Mouse (Mus musculus): ENCODE measurements around the gene Nxf3. TPM values are rescaled to one million over a fixed set of nuclear protein-coding genes. Genes with fewer than 3 reads are reported as not detected.
"Not testable (repeated sequence)": the region's sequence is repeated elsewhere in the genome, so short reads cannot be mapped to it uniquely, and the experiment has no call there.

The Nxf3 gene
- polyA plus RNA-seq, 1 experiment from 2014 or later = not detected

GRCm38 (mm10) chrX:136104724-136105088, 19.7 kb upstream of the Nxf3 start:
- no peak for TF ChIP-seq CTCF (IDR thresholded peaks at IDR 0.05; ENCODE audit: low read depth)
- H3K27ac ChIP-seq = no peak overlapping the region
- no peak overlapping the region for H3K4me3 ChIP-seq (replicated peaks; ENCODE audit: low read depth, low read length)
- no peaks in the 10 kb centered on the region for H3K27me3 ChIP-seq (ENCODE audit: insufficient read depth, low read length)
- no peaks in the 10 kb centered on the region for H3K4me1 ChIP-seq (replicated peaks; ENCODE audit: insufficient read depth, low read length)
- H3K9me3 ChIP-seq (replicated peaks; ENCODE audit: low read length) = no peaks in the 10 kb centered on the region
- H3K9ac ChIP-seq (ENCODE audit: low read depth, low read length) = no peak overlapping the region
- no peak for ATAC-seq (replicated peaks; ENCODE audit: low FRiP score, low read depth)
- no peaks in the 10 kb centered on the region for H3K36me3 ChIP-seq (ENCODE audit: insufficient read depth, low read length)
- 79% methylated on average over 3 of the region's 3 CpGs for WGBS
- no peak for DNase-seq (ENCODE audit: low spot score)
- no peak overlapping the region for H3K4me2 ChIP-seq (ENCODE audit: low read length)

- H3K4me2 ChIP-seq (ENCODE audit: low read length) = no peak overlapping the region
- no peak overlapping the region for H3K9ac ChIP-seq (ENCODE audit: low read depth, low read length)
- WGBS = 67% methylated on average over 4 of the region's 4 CpGs
- DNase-seq (ENCODE audit: low spot score) (no peak), ATAC-seq (replicated peaks; ENCODE audit: low FRiP score, low read depth) (no peak)
- H3K27me3 ChIP-seq (ENCODE audit: insufficient read depth, low read length) = no peaks in the 10 kb centered on the region
- no peaks in the 10 kb centered on the region for H3K4me1 ChIP-seq (replicated peaks; ENCODE audit: insufficient read depth, low read length)
- H3K36me3 ChIP-seq (ENCODE audit: insufficient read depth, low read length) = no peaks in the 10 kb centered on the region
- no peaks in the 10 kb centered on the region for H3K9me3 ChIP-seq (replicated peaks; ENCODE audit: low read length)
- no peak for TF ChIP-seq CTCF (IDR thresholded peaks at IDR 0.05; ENCODE audit: low read depth)
- no peak overlapping the region for H3K4me3 ChIP-seq (replicated peaks; ENCODE audit: low read depth, low read length)
- no peak overlapping the region for H3K27ac ChIP-seq
These were observed 19.1 kb upstream of the Nxf3 start for GRCm38 (mm10) chrX:136104046-136104723.

DNA sequence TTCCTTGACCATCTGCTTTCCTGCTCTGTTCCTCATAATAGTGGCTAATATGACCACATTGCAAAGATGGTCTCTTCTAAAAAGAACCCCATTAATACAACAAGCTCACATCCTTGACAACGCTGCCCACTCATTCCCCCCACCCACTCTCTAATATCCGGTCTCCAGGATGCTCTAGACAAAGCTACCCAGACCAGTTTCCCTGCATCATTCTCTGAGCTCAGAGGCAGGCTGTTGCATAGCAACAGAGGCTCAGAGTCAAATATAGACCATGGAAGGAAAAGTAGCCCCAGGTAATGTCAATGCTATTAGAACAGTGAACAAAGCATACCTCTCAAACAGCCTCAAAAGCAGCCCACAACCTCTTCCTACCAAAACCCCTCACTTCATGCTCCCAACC, 9.4 kb upstream of the Nxf3 start:
- Histone ChIP-seq H3K4me2 (ENCODE audit: low read length) (no peak overlapping the region), H3K27me3 (ENCODE audit: insufficient read depth, low read length) (no peaks in the 10 kb centered on the region), H3K27ac (no peak overlapping the region), H3K9ac (ENCODE audit: low read depth, low read length) (no peak overlapping the region), H3K4me1 (replicated peaks; ENCODE audit: insufficient read depth, low read length) (no peaks in the 10 kb centered on the region), H3K36me3 (ENCODE audit: insufficient read depth, low read length) (no peaks in the 10 kb centered on the region), H3K9me3 (replicated peaks; ENCODE audit: low read length) (no peaks in the 10 kb centered on the region), H3K4me3 (replicated peaks; ENCODE audit: low read depth, low read length) (no peak overlapping the region)
- ATAC-seq (replicated peaks; ENCODE audit: low FRiP score, low read depth) (no peak), DNase-seq (ENCODE audit: low spot score) (no peak)
- WGBS = 70% methylated on average over 2 of the region's 2 CpGs
- no peak for TF ChIP-seq CTCF (IDR thresholded peaks at IDR 0.05; ENCODE audit: low read depth)

DNA sequence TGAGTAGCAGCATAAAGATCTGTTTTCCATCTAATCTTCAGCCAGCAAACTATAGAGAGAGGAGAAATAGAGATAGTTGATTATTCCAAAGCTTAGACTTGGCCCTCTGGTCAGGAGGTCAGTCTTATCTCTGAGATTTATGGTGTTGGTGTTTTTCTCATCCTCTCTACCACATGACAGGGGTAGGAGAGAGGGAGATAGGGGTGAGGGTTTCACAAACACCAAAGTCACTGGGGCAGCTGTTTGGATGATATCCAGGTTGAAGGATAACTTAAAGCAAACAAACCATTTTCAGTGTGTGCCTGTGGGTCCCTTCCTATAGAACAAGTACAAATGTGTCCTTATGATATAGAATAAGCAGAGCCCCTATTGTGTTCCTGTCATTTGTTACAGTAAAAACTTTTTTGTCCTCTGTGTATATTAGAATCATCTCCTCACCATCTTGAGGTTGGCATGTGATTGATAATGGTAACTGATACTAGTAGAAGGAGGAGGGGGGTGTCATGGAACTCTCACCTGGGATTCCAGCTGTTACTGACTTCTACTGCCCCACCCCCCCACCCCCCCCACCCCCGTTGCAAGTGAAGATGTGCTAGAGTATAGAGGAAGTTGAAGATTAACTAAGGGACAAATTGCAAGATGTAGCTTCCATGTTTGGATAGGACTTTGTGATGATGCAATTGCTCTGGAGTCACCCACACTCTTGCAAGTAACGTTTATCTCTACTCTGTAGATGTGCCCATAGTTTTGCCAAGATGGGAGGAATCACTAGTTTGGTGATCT, 7.6 kb upstream of the Nxf3 start:
- Histone ChIP-seq H3K4me1 (replicated peaks; ENCODE audit: insufficient read depth, low read length) (no peaks in the 10 kb centered on the region), H3K4me3 (replicated peaks; ENCODE audit: low read depth, low read length) (no peak overlapping the region), H3K27me3 (ENCODE audit: insufficient read depth, low read length) (no peaks in the 10 kb centered on the region), H3K27ac (no peak overlapping the region), H3K9ac (ENCODE audit: low read depth, low read length) (no peak overlapping the region), H3K36me3 (ENCODE audit: insufficient read depth, low read length) (no peaks in the 10 kb centered on the region), H3K9me3 (replicated peaks; ENCODE audit: low read length) (no peaks in the 10 kb centered on the region), H3K4me2 (ENCODE audit: low read length) (no peak overlapping the region)
- TF ChIP-seq CTCF (IDR thresholded peaks at IDR 0.05; ENCODE audit: low read depth) = no peak
- WGBS = 22% methylated on average over 2 of the region's 2 CpGs
- no peak for DNase-seq (ENCODE audit: low spot score)
- ATAC-seq (replicated peaks; ENCODE audit: low FRiP score, low read depth) = no peak

DNA sequence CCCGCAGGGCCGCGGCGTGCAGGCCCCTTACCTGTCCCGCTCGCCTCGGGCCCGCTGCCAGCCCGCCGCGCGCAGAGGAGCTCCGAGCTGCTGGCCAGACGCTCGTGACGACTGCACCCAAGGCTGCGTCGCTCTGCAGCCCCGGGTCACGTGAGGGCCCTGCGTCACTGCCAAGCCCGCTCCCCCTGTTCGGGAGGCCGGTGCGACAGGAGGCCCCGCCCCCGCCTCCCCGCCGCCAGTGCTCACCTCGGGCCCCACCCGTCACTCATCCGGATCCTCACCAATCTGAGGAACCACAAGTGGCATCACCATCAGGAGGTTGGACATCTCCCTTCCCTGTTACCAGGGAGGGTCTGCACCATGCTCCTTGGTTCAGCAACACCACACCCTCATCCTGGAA, 17.0 kb downstream of the Nxf3 start, which contains the start of gene Bex2:
Gene Bex2 (minus strand): TSS at position 217 of the 400 bp plus-strand sequence.
- DNase-seq (ENCODE audit: low spot score); H3K36me3 ChIP-seq (ENCODE audit: insufficient read depth, low read length); H3K27me3 ChIP-seq (ENCODE audit: insufficient read depth, low read length); H3K9ac ChIP-seq (ENCODE audit: low read depth, low read length); H3K9me3 ChIP-seq (replicated peaks; ENCODE audit: low read length); H3K27ac ChIP-seq; H3K4me1 ChIP-seq (replicated peaks; ENCODE audit: insufficient read depth, low read length): not testable (repeated sequence)
- peak within 1 kb of the TSS; percentile 16; the same call in 1 of the 2 replicates for H3K4me3 ChIP-seq (replicated peaks; ENCODE audit: low read depth, low read length)
- WGBS = 29% methylated on average over 8 of the region's 32 CpGs
- peak; percentile 94 for ATAC-seq (replicated peaks; ENCODE audit: low FRiP score, low read depth)
- H3K4me2 ChIP-seq (ENCODE audit: low read length) = peak within 1 kb of the TSS; percentile 32

- not testable (repeated sequence) for H3K4me1 ChIP-seq (replicated peaks; ENCODE audit: insufficient read depth, low read length); H3K27ac ChIP-seq; H3K36me3 ChIP-seq (ENCODE audit: insufficient read depth, low read length); H3K9ac ChIP-seq (ENCODE audit: low read depth, low read length); H3K27me3 ChIP-seq (ENCODE audit: insufficient read depth, low read length); H3K9me3 ChIP-seq (replicated peaks; ENCODE audit: low read length)
- H3K4me3 ChIP-seq (replicated peaks; ENCODE audit: low read depth, low read length) = peak overlapping the region; percentile 16; the same call in 1 of the 2 replicates
- ATAC-seq (replicated peaks; ENCODE audit: low FRiP score, low read depth) (peak; percentile 47; the same call in 1 of the 2 replicates), DNase-seq (ENCODE audit: low spot score) (peak; percentile 62)
- TF ChIP-seq CTCF (IDR thresholded peaks at IDR 0.05; ENCODE audit: low read depth) = peak; percentile 39; the same call in 1 of the 2 replicates
- H3K4me2 ChIP-seq (ENCODE audit: low read length) = peak overlapping the region; percentile 32
- 37% methylated on average over 12 of the region's 48 CpGs for WGBS
These were observed 17.7 kb downstream of the Nxf3 start for GRCm38 (mm10) chrX:136067201-136067991.
